Mouse (Mus musculus) C2C12 (cell line): ENCODE results near the gene Muc1.

Source experiments
- CEBPB ChIP-seq: IDR thresholded peaks from one replicate; pipeline ENCODE4 v1.6.1; 2011; ENCODE audit warnings: low read depth, mild to moderate bottlenecking, control low read depth, moderate library complexity
- CTCF ChIP-seq: IDR thresholded peaks from one replicate; pipeline ENCODE4 v1.5.1; 2011; ENCODE audit not compliant: control insufficient read depth, insufficient read depth, insufficient read length
- FOSL1 ChIP-seq: IDR thresholded peaks from one replicate; pipeline ENCODE4 v1.8.0; 2011; ENCODE audit warnings: mild to moderate bottlenecking, low read length; ENCODE audit not compliant: poor library complexity, insufficient read depth, severe bottlenecking
- MAX ChIP-seq: IDR thresholded peaks from one replicate; pipeline ENCODE4 v1.6.1; 2011; ENCODE audit warnings: mild to moderate bottlenecking, control low read depth
- MYOD1 ChIP-seq: IDR thresholded peaks from one replicate; pipeline ENCODE4 v1.6.1; 2011; ENCODE audit warnings: low read depth; ENCODE audit not compliant: control insufficient read depth, insufficient read length
- MYOG ChIP-seq: IDR thresholded peaks from one replicate; pipeline ENCODE4 v1.6.1; 2011; ENCODE audit not compliant: control insufficient read depth, insufficient read length; ENCODE audit errors: extremely low read depth
- USF1 ChIP-seq: IDR thresholded peaks from one replicate; pipeline ENCODE4 v1.6.1; 2011; ENCODE audit warnings: low read depth, mild to moderate bottlenecking, control low read depth, moderate library complexity

DNA sequence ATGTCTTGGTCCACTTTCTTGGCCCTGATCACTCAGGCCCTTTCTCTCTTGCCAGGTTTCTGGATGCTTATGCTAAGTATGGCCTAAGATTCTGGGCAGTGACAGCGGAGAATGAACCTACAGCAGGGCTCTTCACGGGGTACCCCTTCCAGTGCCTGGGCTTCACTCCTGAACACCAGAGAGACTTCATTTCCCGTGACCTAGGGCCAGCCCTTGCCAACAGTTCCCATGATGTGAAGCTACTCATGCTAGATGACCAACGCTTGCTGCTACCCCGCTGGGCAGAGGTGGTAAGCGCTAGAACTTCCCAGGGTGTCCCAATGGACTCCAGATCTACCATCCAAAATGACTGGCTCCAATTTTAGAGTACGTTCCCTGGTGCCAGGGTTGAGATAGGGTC lies 22.8 kb upstream of the Muc1 start:
- TF ChIP-seq CTCF (no peak), USF1 (no peak), MAX (no peak), FOSL1 (no peak), MYOG (no peak), CEBPB (no peak), MYOD1 (no peak)
